Mouse (Mus musculus) C2C12 (cell line): Measurements from ENCODE around the gene Snta1.

Experiments
- CEBPB ChIP-seq: IDR thresholded peaks from one replicate; pipeline ENCODE4 v1.6.1; 2011; ENCODE audit warnings: low read depth, mild to moderate bottlenecking, control low read depth, moderate library complexity
- CTCF ChIP-seq: IDR thresholded peaks from one replicate; pipeline ENCODE4 v1.5.1; 2011; ENCODE audit not compliant: control insufficient read depth, insufficient read depth, insufficient read length
- FOSL1 ChIP-seq: IDR thresholded peaks from one replicate; pipeline ENCODE4 v1.8.0; 2011; ENCODE audit warnings: mild to moderate bottlenecking, low read length; ENCODE audit not compliant: poor library complexity, insufficient read depth, severe bottlenecking
- MYOD1 ChIP-seq: IDR thresholded peaks from one replicate; pipeline ENCODE4 v1.6.1; 2011; ENCODE audit warnings: low read depth; ENCODE audit not compliant: control insufficient read depth, insufficient read length
- USF1 ChIP-seq: IDR thresholded peaks from one replicate; pipeline ENCODE4 v1.6.1; 2011; ENCODE audit warnings: low read depth, mild to moderate bottlenecking, control low read depth, moderate library complexity

GRCm38 (mm10) chr2:154379103-154379502 lies 28.8 kb downstream of the Snta1 start:
- TF ChIP-seq CTCF (no peak), CEBPB (no peak), MYOD1 (no peak), FOSL1 (no peak), USF1 (no peak)
